Mouse (Mus musculus): Measurements from ENCODE around the gene Taok3. TPM values are rescaled to one million over a fixed set of nuclear protein-coding genes. Genes with fewer than 3 reads are reported as not detected.

Taok3 gene
- polyA plus RNA-seq, 1 experiment from 2014 or later = 8.0 TPM

DNA sequence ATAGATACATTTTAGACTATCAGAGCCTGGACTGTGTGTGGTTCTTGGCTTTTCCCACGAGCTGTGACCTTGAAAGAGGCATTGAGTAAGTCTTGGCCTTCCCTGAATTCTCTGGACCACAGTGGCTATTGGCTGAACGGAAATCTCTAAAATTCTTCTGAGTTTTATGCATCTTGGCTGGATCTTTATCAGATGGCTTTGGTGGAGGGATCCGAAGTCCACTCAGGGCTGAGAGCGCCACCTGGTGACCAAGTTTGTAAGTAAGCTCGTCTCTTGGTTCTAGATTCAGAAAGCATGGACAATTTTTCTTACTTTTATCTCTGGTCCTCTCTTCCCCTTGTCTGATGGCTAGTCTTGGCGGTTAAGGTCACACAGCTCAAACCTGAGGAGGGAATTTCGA lies 185.0 kb downstream of the Taok3 start:
- no peak for ATAC-seq (ENCODE audit: insufficient number of reproducible peaks, insufficient read depth, low FRiP score, low TSS enrichment, low read depth)
- whole genome bisulfite sequencing = 79% methylated on average over 7 of the region's 7 CpGs

DNA sequence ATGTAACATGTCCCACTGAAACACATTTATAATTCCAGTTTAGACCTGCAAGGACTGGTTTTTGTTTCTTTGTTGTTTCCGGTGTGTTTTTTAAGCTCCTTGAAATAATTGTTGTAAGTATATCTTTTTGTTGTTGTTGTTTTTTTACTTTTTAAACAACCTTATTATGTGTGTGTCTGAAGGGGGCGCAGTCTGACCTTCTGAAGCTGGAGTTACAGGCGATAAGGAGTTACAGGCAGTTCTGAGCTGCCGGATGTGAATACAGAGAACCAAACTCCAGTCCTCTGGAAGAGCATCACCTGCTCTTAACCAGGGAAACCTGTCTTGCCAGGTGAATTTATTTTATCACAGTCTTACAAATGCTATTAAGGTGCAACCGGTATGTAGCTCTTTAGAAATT lies 185.8 kb downstream of the Taok3 start:
- Histone ChIP-seq H3K27ac (no peak overlapping the region), H3K9me3 (peaks cover 3% of the 10 kb centered on the region; the same call in 1 of the 2 replicates), H3K4me1 (replicated peaks) (no peaks in the 10 kb centered on the region), H3K4me3 (replicated peaks) (no peak overlapping the region), H3K4me2 (no peak overlapping the region), H3K36me3 (no peaks in the 10 kb centered on the region), H3K9ac (replicated peaks) (no peak overlapping the region), H3K27me3 (no peaks in the 10 kb centered on the region)
- WGBS = 92% methylated on average over 5 of the region's 5 CpGs
- no peak for ATAC-seq (ENCODE audit: insufficient number of reproducible peaks, insufficient read depth, low FRiP score, low TSS enrichment, low read depth)

More for the DNA sequence above, 185.0 kb downstream of the Taok3 start:
- H3K4me1 ChIP-seq (replicated peaks) = no peaks in the 10 kb centered on the region
- no peak overlapping the region for H3K27ac ChIP-seq
- H3K9me3 ChIP-seq = peaks cover 3% of the 10 kb centered on the region; the same call in 1 of the 2 replicates
- no peaks in the 10 kb centered on the region for H3K36me3 ChIP-seq
- H3K9ac ChIP-seq (replicated peaks) = no peak overlapping the region
- no peak overlapping the region for H3K4me3 ChIP-seq (replicated peaks)
- no peaks in the 10 kb centered on the region for H3K27me3 ChIP-seq
- H3K4me2 ChIP-seq = no peak overlapping the region

DNA sequence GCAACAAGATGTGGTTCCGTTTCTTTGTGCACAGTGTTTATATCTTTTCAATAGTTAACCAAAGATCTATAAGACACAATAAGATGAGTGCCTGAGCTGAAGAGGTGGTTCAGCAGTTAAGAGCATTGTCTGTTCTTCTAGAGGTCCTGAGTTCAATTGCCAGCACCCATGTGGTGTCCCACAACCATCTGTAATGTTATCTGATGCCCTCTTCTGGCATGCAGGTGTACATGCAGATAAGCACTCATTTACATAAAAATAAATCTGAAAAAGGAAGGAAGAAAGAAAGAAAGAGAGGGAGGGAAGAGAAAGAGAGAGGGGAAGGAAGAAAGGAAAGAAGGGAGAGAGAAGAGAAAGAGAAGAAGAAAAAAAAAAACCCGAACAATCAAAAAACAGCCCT lies 186.9 kb downstream of the Taok3 start:
- Histone ChIP-seq H3K27me3 (no peaks in the 10 kb centered on the region), H3K9ac (replicated peaks) (no peak overlapping the region), H3K27ac (no peak overlapping the region), H3K36me3 (no peaks in the 10 kb centered on the region), H3K4me2 (no peak overlapping the region), H3K4me1 (replicated peaks) (no peaks in the 10 kb centered on the region), H3K4me3 (replicated peaks) (no peak overlapping the region), H3K9me3 (peaks cover 3% of the 10 kb centered on the region; the same call in 1 of the 2 replicates)
- 90% methylated on average over 2 of the region's 2 CpGs for WGBS
- ATAC-seq (ENCODE audit: insufficient number of reproducible peaks, insufficient read depth, low FRiP score, low TSS enrichment, low read depth) = no peak

DNA sequence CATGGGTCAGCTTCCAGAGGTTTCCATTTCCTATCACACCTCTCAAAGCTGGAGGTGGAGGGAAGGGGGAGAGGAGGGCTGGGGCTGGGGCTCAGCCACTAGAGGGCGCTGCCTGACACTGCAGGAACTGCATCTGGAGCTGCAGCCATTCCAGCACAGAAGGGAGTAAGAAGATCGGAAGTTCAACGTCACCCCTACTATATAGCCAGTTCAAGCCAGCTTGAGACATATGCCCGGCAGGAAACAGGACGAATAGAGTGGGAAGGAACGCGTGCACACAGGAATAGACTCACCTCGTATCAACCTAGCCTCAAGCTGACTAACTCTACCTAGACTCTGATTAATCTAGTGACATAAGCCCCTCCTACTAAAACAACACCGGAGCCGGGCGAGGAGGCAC lies 187.8 kb downstream of the Taok3 start:
- peaks cover 3% of the 10 kb centered on the region; the same call in 1 of the 2 replicates for H3K9me3 ChIP-seq
- no peak overlapping the region for H3K4me2 ChIP-seq
- no peak overlapping the region for H3K27ac ChIP-seq
- H3K9ac ChIP-seq (replicated peaks) = no peak overlapping the region
- H3K4me1 ChIP-seq (replicated peaks) = no peaks in the 10 kb centered on the region
- H3K36me3 ChIP-seq = no peaks in the 10 kb centered on the region
- no peak overlapping the region for H3K4me3 ChIP-seq (replicated peaks)
- no peaks in the 10 kb centered on the region for H3K27me3 ChIP-seq
- no peak for ATAC-seq (ENCODE audit: insufficient number of reproducible peaks, insufficient read depth, low FRiP score, low TSS enrichment, low read depth)
- WGBS = 40% methylated on average over 11 of the region's 11 CpGs

DNA sequence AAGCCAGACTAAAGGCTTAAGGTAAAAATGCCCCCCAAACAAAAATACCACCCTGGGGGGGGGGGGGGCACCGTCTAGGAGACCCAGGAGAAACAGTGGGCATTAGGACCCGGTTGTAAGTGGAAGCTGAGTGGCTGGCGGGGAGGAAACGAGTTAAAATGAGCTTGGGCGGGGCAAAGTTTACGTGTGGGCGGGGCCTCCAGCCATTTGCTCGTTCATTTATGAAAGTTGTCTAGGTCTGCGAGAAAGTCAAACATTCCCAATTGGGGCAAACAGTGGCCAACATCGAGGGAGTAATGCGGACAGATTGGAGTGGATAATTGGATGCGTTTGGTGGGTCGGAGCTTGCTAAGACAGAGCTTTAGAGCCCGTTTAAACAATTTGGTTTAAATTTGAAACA lies 193.5 kb downstream of the Taok3 start:
- ATAC-seq (ENCODE audit: insufficient number of reproducible peaks, insufficient read depth, low FRiP score, low TSS enrichment, low read depth) = no peak
- 20% methylated on average over 13 of the region's 14 CpGs for WGBS
- no peak overlapping the region for H3K9ac ChIP-seq (replicated peaks)
- H3K27ac ChIP-seq = no peak overlapping the region
- H3K4me2 ChIP-seq = peak overlapping the region; percentile 46
- H3K9me3 ChIP-seq = 0 out of 2 replicates have a peak, but pooled peaks cover 3% of the 10 kb centered on the region
- peaks cover 16% of the 10 kb centered on the region for H3K4me1 ChIP-seq (replicated peaks)
- no peaks in the 10 kb centered on the region for H3K36me3 ChIP-seq
- peaks cover 30% of the 10 kb centered on the region for H3K27me3 ChIP-seq
- peak overlapping the region; percentile 28 for H3K4me3 ChIP-seq (replicated peaks)

DNA sequence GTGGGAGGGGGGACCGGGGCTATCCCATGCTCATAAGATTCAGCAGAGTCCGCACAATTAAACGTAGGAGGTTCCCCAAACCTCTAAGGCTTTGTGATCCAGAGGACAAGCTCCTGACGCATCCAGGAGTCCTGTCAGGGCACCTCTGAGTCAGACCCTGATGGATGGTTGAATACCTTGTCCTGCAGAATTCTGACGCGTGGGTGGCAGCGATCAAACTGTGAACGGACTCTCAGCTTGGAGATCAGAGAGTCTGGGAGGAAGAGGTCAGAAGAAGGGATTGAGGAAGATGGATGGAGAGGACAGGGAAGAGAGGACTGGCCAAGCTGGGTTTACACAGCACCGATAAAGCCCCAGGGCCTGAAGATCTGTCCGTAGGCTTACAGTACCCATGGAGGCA lies 194.0 kb downstream of the Taok3 start:
- WGBS = 31% methylated on average over 10 of the region's 10 CpGs
- H3K4me3 ChIP-seq (replicated peaks) = peak overlapping the region; percentile 28
- H3K9ac ChIP-seq (replicated peaks) = peak overlapping the region; percentile 8; the same call in 1 of the 2 replicates
- peaks cover 16% of the 10 kb centered on the region for H3K4me1 ChIP-seq (replicated peaks)
- H3K27ac ChIP-seq = peak overlapping the region; percentile 66; the same call in 1 of the 2 replicates
- peaks cover 32% of the 10 kb centered on the region for H3K27me3 ChIP-seq
- H3K9me3 ChIP-seq = 0 out of 2 replicates have a peak, but pooled peaks cover under 1% of the 10 kb centered on the region
- no peaks in the 10 kb centered on the region for H3K36me3 ChIP-seq
- no peak for ATAC-seq (ENCODE audit: insufficient number of reproducible peaks, insufficient read depth, low FRiP score, low TSS enrichment, low read depth)
- H3K4me2 ChIP-seq = peak overlapping the region; percentile 46

DNA sequence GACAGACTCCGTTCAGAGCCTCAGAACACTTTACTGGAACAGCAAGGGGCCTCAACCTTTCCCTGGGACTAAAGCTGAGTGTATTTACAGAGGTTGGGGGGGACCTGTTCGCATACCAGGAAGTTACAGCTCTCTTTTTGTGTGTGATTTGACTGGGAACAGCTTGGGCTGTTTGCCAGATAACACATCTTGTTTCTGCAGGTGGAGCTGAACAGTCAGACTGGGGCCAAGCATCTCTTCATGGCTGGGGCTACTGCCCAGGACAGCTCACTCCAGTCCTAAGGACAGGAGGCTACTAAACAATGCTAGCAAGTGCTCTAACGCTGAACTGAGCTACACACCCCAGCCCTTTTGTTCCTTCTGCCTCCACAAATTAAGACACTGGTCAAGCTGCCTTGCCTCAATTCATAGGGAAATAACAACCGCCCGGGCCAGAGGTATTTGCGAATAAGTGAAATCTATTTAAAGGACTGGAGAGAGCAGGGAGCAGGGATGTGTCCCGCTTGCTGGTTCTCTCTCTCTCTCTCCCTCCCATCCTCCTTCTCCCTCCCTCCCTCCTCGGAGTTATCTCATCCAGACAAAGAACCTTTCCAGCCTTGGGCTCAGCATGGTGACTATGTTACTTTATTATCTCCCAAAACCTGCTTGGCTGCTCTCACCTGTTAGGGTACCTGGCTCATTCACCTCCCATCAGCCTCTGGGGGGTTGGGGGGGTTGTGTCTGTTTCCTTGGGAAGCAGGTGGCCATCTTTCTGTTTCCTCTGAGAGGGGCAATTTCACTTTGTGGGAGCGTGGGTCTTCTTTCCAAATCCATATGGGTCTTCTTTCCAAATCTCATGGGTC lies 194.9 kb downstream of the Taok3 start:
- WGBS = 27% methylated on average over 9 of the region's 9 CpGs
- Histone ChIP-seq H3K9ac (replicated peaks) (no peak overlapping the region), H3K27me3 (peaks cover 38% of the 10 kb centered on the region), H3K4me2 (peak overlapping the region; percentile 46), H3K9me3 (no peaks in the 10 kb centered on the region), H3K36me3 (no peaks in the 10 kb centered on the region), H3K4me1 (replicated peaks) (peaks cover 18% of the 10 kb centered on the region), H3K4me3 (replicated peaks) (no peak overlapping the region), H3K27ac (peak overlapping the region; percentile 56)
- no peak for ATAC-seq (ENCODE audit: insufficient number of reproducible peaks, insufficient read depth, low FRiP score, low TSS enrichment, low read depth)

DNA sequence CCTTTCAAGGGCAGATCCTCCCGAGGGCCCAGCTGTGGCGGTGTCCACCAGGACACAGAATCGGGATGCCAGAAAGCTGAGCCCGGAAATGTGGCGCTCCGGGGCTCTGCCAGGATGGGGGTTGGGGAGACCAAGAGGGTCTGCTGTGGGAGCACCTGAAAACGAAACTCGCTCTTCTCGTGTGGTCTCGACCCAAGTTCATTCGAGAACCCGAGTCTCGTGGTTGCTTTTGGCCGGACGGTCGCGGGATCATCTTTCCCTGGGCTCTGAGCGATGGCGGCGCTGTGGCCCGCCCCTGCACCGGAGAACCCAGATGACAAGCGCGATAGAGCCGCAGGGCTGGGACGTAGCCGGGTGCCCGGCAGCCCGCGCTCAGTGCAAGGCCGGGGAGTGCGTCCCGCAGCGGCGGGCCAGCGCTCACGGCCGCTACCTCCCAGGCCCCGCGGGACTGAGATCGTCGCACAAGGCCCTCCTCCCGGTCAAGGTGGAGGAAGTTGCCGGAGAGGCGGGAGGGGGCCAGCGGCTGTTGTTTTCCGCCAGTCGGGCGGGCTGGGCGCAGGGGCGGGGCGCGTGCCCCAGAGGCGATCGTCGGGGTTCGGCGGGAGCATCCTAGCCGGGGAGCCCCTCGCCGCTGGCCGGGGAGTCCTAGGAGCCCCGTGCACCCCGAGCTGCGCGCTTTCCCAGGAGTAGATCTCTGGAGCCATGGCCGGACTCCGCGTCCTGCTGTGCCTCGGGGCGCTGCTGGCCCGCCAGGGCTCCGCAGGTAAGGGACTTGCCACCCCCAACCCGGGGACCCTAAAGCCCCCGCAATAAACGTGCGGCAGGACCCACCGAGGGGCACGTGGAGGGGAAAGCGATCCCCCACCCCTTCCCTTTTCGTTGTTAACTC lies 199.1 kb downstream of the Taok3 start, which contains the start of gene Vsig10:
TSS of gene Vsig10 (plus strand) at position 343 of the 889 bp plus-strand sequence.
- Histone ChIP-seq H3K4me2 (peak within 1 kb of the TSS; percentile 97), H3K27me3 (peaks cover 53% of the 10 kb centered on the region), H3K27ac (peak within 1 kb of the TSS; percentile 67), H3K9ac (replicated peaks) (peak within 1 kb of the TSS; percentile 75), H3K4me3 (replicated peaks) (peak within 1 kb of the TSS; percentile 79), H3K9me3 (no peaks in the 10 kb centered on the region), H3K36me3 (no peaks in the 10 kb centered on the region), H3K4me1 (replicated peaks) (peaks cover 13% of the 10 kb centered on the region)
- WGBS = under 1% methylated on average over 81 of the region's 81 CpGs
- peak; percentile 57 for ATAC-seq (ENCODE audit: insufficient number of reproducible peaks, insufficient read depth, low FRiP score, low TSS enrichment, low read depth)

DNA sequence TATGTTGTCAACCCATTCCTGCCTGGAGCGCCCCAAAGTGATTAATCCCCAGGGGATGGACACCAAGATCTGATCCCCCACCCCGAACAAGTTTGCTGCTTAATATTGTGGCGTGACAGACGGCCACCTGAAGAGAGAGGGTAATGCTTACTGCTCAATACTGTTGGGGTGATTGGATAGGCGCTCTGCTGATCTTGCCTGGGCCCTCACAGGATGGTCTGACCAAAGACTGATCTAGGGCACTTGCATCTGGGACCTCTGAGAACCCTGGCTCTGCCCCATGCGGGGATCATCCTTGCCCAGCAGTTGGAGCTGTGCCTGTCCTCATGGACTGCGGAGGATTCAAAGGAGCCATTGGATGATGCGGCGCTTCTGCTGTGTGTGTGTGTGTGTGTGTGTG lies 203.8 kb downstream of the Taok3 start:
- 79% methylated on average over 9 of the region's 9 CpGs for WGBS
- H3K36me3 ChIP-seq = no peaks in the 10 kb centered on the region
- H3K27ac ChIP-seq = no peak overlapping the region
- no peaks in the 10 kb centered on the region for H3K9me3 ChIP-seq
- peaks cover 25% of the 10 kb centered on the region for H3K27me3 ChIP-seq
- H3K4me3 ChIP-seq (replicated peaks) = no peak overlapping the region
- no peak overlapping the region for H3K4me2 ChIP-seq
- H3K4me1 ChIP-seq (replicated peaks) = peaks cover 4% of the 10 kb centered on the region; the same call in 1 of the 2 replicates
- H3K9ac ChIP-seq (replicated peaks) = no peak overlapping the region
- no peak for ATAC-seq (ENCODE audit: insufficient number of reproducible peaks, insufficient read depth, low FRiP score, low TSS enrichment, low read depth)
